Mouse (Mus musculus) small intestine, adult 2 months (tissue): ENCODE data around the gene Lsm12. TPM values are rescaled to one million over a fixed set of nuclear protein-coding genes. Genes with fewer than 3 reads are reported as not detected.

Experiments
- H3K27ac ChIP-seq: fragments of 200-500 bp; 2 replicates; pipeline ENCODE4 v1.5.1; 2012; ENCODE audit warnings: low read depth, low read length, control low read depth, inconsistent platforms; ENCODE audit not compliant: insufficient read depth
- H3K27me3 ChIP-seq: fragments of 200-500 bp; 2 replicates; pipeline ENCODE4 v1.6.1; 2012; ENCODE audit warnings: mild to moderate bottlenecking, moderate library complexity, low read length, inconsistent platforms; ENCODE audit not compliant: control insufficient read depth, insufficient read depth
- H3K36me3 ChIP-seq: fragments of 200-500 bp; 2 replicates; pipeline ENCODE4 v1.6.1; 2012; ENCODE audit warnings: mild to moderate bottlenecking, low read length, control low read depth, inconsistent platforms; ENCODE audit not compliant: control insufficient read depth, insufficient read depth
- H3K4me1 ChIP-seq: fragments of 200-500 bp; 2 replicates; pipeline ENCODE4 v1.6.1; 2012; ENCODE audit warnings: low read length, inconsistent platforms, mixed read lengths; ENCODE audit not compliant: control insufficient read depth, insufficient read depth, insufficient read length
- H3K4me3 ChIP-seq: fragments of 200-500 bp; 2 replicates; pipeline ENCODE4 v1.5.1; 2012; ENCODE audit warnings: low read depth, mild to moderate bottlenecking, control low read depth, inconsistent platforms, low read length, moderate library complexity
- CTCF ChIP-seq: fragments of 200-500 bp; IDR thresholded peaks from 2 replicates; pipeline ENCODE4 v1.5.1; 2012; ENCODE audit warnings: low read depth, mild to moderate bottlenecking, control low read depth, inconsistent platforms, low read length, moderate library complexity, mixed read lengths; ENCODE audit not compliant: insufficient replicate concordance, insufficient read length; ENCODE audit errors: extremely low read depth
- POLR2A ChIP-seq: fragments of 200-500 bp; IDR thresholded peaks from 2 replicates; pipeline ENCODE4 v1.6.1; 2012; ENCODE audit warnings: low read depth, mild to moderate bottlenecking, control low read depth, inconsistent platforms, low read length, moderate library complexity
- WGBS: fragments of 180-500 bp; shearing (Covaris S2); methylation state at CpG from one replicate; pipeline ENCODE4 v1.1.7; 2018; 5-methylcytosine and 5-hydroxymethylcytosine counted together
- polyA plus RNA-seq: library from polyadenylated mRNA; depleted of rRNA; stranded (reverse); fragments of >200 nt; gene quantifications from 2 replicates; pipeline ENCODE4 v1.2.3, GENCODE M21; 2012

Lsm12 gene
- polyA plus RNA-seq, 1 experiment, result 18.7 TPM

DNA sequence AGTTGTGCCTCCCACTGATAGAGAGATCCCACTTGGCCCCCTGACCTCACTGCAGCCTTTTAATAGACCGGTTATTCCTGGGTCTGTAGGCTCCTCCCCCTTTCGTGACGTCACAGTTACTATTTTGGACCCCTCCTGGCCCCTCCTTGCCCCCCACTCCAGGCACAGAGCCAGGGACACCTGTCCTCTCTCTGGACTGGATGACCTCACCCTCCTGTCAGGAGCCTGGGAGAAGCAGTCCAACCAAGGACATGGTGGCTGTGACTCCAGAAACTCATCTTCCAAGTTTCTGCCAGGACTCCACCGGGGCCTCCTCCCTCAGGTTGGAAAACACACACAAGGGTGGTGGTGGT lies 34.9 kb upstream of the Lsm12 start:
- 27% methylated on average over 4 of the region's 4 CpGs for WGBS
- H3K4me1 ChIP-seq, result peaks cover 45% of the 10 kb centered on the region
- no peaks in the 10 kb centered on the region for H3K27me3 ChIP-seq
- TF ChIP-seq CTCF (no peak), POLR2A (no peak)
- no peaks in the 10 kb centered on the region for H3K36me3 ChIP-seq
- no peak overlapping the region for H3K27ac ChIP-seq
- no peak overlapping the region for H3K4me3 ChIP-seq

DNA sequence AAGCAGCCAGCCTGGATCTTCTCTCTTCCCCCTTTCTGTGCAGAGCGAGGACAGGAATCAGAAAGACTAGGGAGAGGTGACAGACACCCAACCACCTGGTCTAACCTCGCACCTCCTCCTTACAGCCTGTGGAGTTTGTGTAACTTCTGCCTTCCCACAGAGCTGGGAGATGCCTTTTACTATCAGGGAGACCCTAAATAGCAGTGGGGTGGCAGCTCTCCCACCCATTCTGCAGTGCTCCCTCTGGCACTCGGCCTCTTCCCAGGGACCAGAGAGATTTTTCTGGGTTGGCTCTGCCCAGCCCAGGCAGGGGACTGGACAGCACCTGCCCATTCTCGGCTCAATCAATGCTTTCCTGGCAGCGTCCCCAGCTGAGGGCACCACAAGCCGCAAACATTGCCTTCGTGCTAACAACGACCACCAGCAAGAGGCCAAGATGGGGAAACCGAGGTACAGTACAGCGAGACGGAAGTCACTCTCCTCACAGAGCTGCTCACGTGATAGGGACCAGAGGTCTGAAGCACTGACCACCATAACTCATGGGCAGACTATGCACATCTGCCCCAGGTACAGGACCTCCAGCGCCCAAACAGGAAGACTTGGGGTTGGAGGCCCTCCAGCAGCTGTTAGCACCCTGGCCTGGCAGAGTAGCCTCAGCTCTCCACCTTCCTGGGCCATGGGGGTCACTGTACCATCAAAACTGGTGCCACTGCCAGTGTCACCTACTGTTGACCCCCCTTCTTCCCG lies 34.3 kb upstream of the Lsm12 start:
- H3K4me3 ChIP-seq, result 0 out of 2 replicates have a peak overlapping the region, but pooled peaks have one; percentile 12
- TF ChIP-seq CTCF (no peak), POLR2A (no peak; the same call in 1 of the 2 replicates)
- 37% methylated on average over 14 of the region's 14 CpGs for WGBS
- H3K36me3 ChIP-seq, result no peaks in the 10 kb centered on the region
- peak overlapping the region; percentile 48 for H3K27ac ChIP-seq
- peaks cover 50% of the 10 kb centered on the region for H3K4me1 ChIP-seq
- H3K27me3 ChIP-seq, result no peaks in the 10 kb centered on the region

DNA sequence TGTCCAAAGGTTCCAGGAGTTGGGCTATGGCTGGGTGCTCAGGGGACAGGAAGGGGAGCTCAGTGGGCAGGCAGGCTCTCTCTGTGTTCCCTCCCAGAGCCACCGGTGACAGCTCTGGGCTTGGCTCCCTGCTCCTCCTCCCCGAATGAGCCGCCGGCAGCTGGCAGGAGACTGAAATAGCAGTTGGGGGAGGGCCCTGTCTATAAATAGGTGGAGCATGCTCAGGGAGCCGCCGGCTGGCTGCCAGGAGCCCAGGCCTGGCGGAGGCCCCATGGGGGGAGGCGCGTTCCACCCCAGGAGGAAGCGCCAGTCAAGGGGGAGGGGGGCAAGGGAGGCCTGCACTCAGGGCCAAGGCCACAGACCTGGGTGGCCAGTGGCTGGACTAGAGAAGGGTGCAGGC lies 33.7 kb upstream of the Lsm12 start:
- no peaks in the 10 kb centered on the region for H3K36me3 ChIP-seq
- peaks cover 51% of the 10 kb centered on the region for H3K4me1 ChIP-seq
- H3K27me3 ChIP-seq, result no peaks in the 10 kb centered on the region
- TF ChIP-seq CTCF, result no peak
- peak; percentile 69 for TF ChIP-seq POLR2A
- H3K27ac ChIP-seq, result peak overlapping the region; percentile 64
- H3K4me3 ChIP-seq, result peak overlapping the region; percentile 62
- WGBS, result 2% methylated on average over 10 of the region's 10 CpGs

DNA sequence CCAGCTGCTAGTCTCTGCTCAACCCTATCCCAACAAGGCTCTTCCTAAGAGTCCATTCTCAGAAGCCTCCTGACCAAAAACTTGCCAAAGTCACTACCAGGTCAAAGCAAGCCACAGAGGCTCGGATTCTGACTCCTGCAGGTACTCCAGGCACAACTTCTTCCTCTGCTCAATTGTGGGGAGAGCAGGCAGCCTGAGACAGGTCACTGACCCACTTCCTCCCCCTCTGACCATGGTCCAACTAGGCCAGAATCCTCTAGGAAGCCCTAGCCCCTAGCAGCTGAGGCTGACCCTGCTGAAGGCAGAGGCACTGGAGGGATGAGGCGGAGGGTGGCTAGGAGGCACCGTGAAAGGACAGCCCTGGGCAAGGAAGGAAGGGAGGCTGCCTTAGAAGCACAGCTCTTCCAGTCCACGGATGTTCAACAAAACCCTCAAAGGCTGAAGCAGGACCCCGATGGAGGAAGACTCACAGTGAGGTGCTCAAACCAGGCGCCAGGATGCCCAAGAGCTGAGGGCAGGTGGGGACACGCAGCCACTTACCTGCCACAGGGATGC lies 32.9 kb upstream of the Lsm12 start:
- no peaks in the 10 kb centered on the region for H3K36me3 ChIP-seq
- no peak for TF ChIP-seq CTCF
- TF ChIP-seq POLR2A, result no peak
- H3K27me3 ChIP-seq, result no peaks in the 10 kb centered on the region
- peak overlapping the region; percentile 64; the same call in 1 of the 2 replicates for H3K27ac ChIP-seq
- peak overlapping the region; percentile 62 for H3K4me3 ChIP-seq
- peaks cover 51% of the 10 kb centered on the region for H3K4me1 ChIP-seq
- WGBS, result 45% methylated on average over 7 of the region's 7 CpGs

DNA sequence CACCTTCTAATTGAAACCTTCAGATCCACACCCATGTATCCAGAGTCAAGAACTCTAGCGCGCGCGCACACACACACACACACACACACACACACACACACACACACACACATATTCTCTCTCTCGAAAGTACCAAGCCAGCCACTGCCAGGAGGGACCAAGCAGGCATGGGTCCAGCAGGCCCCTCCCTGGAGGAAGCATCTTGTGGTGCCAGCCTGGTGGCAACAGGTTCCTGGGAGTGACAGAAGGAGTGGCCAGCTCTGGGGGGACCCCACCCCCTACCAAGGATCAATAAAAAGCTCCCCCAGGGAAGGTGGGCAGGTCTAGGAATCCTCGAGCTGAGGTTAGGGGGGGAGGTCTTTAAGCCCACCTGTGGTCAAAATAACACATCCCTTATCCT lies 32.3 kb upstream of the Lsm12 start:
- H3K27ac ChIP-seq, result peak overlapping the region; percentile 70
- H3K4me1 ChIP-seq, result peaks cover 51% of the 10 kb centered on the region
- peak overlapping the region; percentile 9 for H3K4me3 ChIP-seq
- WGBS, result 3% methylated on average over 6 of the region's 6 CpGs
- no peak for TF ChIP-seq POLR2A
- no peak for TF ChIP-seq CTCF
- H3K27me3 ChIP-seq, result no peaks in the 10 kb centered on the region
- no peaks in the 10 kb centered on the region for H3K36me3 ChIP-seq

DNA sequence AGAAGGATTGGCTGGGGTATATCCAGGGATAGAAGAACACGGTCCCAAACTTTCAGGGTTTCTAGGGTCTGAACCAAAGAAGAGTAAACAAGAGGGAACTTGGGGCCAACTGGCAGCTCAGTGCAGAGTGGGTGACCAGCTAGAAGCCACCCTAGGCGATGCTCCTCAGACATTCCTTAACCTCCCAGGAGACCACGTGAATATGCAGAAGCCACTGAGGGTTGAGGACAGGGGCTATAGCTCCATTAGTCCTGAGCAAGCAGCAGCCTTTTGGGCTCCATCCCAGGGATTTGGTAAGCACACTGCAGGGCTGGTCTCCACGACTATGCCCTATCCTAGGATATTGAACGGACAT lies 31.8 kb upstream of the Lsm12 start:
- H3K36me3 ChIP-seq, result no peaks in the 10 kb centered on the region
- no peaks in the 10 kb centered on the region for H3K27me3 ChIP-seq
- WGBS, result 27% methylated on average over 5 of the region's 5 CpGs
- H3K4me3 ChIP-seq, result peak overlapping the region; percentile 15; the same call in 1 of the 2 replicates
- TF ChIP-seq POLR2A (no peak), CTCF (no peak)
- H3K4me1 ChIP-seq, result peaks cover 51% of the 10 kb centered on the region
- peak overlapping the region; percentile 70 for H3K27ac ChIP-seq

DNA sequence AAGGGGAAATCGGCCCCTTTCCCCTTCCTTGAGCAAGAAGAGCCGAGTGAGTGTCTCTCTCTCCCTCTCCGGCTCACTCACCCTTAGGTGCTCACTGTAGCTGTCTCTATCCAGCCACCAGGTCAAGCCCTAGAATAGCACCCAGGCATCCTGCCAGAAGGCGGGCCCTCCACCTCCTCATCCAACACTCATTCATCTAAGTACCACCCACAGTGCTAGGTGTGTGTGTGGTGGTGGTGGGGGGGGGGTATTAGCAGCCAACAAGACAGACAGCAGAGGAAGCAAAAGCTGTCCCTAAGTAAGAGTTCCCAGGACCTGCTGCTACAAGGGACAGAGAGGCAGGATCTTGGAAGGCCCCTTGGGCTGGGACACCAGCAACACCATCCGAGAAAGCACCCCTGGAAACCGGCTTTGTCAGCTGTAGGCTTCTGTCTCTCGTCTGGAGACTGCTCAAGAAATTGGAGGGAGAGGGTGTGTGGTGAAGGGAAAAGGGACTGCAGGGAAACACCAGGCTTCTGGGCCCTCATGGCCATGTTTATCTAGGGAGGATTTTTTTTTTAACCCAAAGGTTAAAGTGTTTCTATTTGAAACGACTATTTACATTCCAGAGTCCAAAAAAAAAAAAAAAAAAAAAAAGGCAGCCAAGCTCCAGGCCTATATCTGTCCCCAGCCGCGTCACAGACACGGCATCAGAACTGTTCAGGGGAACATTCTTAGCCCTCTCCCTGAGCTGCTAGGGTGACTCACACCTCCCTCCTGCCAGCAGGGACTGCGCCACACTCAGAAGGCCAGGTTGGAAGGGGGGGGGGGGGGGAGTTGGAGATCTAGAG lies 31.2 kb upstream of the Lsm12 start:
- TF ChIP-seq POLR2A (no peak), CTCF (no peak)
- Histone ChIP-seq H3K27ac (peak overlapping the region; percentile 60), H3K4me1 (peaks cover 51% of the 10 kb centered on the region), H3K27me3 (no peaks in the 10 kb centered on the region), H3K4me3 (no peak overlapping the region), H3K36me3 (peaks cover 2% of the 10 kb centered on the region; the same call in 1 of the 2 replicates)
- 11% methylated on average over 12 of the region's 12 CpGs for WGBS
